Mouse (Mus musculus) spleen, adult 2 months (tissue): ENCODE data around the gene Pkn3.

Experiments used
- CTCF ChIP-seq: fragments of 200-500 bp; IDR thresholded peaks from 2 replicates; pipeline ENCODE4 v1.5.1; 2011; ENCODE audit warnings: mild to moderate bottlenecking, inconsistent platforms; ENCODE audit not compliant: insufficient read depth, insufficient read length, insufficient replicate concordance; ENCODE audit errors: extremely low read depth
- POLR2A ChIP-seq: fragments of 200-500 bp; IDR thresholded peaks from 2 replicates; pipeline ENCODE4 v1.6.1; 2011; ENCODE audit warnings: low read depth, low read length, inconsistent platforms

- TF ChIP-seq CTCF, result no peak
- TF ChIP-seq POLR2A, result no peak
Measured at GRCm38 (mm10) chr2:30094208-30094588, 16.7 kb downstream of the Pkn3 start.
